Mouse (Mus musculus) CD4-positive, CD25-positive, alpha-beta regulatory T cell, adult 4 months (primary cell): ENCODE measurements around the gene Stx17. TPM values are rescaled to one million over a fixed set of nuclear protein-coding genes. Genes with fewer than 3 reads are reported as not detected.

Source experiments
- ATAC-seq: one replicate; pipeline ENCODE4 v1.8.0; 2017
- polyA plus RNA-seq, 2 experiments: library from polyadenylated mRNA; unstranded; fragments of 100-300 nt; shearing (Covaris generic); gene quantifications; one replicate each; pipeline ENCODE4 v1.2.1; 2017

The Stx17 gene
- polyA plus RNA-seq, 2 experiments from 2014 or later, result 11.3 to 18.7 TPM

GRCm38 (mm10) chr4:48163851-48164250, 39.1 kb downstream of the Stx17 start:
- no peak for ATAC-seq

DNA sequence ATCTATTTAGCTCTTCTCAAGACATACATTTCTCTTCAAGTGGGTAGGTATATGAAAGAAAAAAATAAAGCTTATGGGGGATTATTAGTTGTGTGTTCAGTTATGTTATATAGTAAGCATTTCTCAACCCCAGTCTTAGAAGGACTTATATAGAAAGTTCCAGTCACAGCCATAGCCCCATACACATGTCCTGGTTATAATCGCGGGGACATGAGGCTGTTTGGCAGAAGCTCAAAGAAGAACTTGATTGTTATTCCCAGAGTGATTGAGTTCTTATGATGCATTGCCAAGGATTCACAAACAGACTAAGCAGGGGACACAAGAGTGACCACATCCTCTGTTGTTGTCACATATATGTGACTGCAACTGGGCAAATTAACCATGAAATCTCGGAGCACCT, 51.0 kb downstream of the Stx17 start:
- no peak for ATAC-seq

GRCm38 (mm10) chr4:48180922-48181321, 56.2 kb downstream of the Stx17 start:
- no peak for ATAC-seq

DNA sequence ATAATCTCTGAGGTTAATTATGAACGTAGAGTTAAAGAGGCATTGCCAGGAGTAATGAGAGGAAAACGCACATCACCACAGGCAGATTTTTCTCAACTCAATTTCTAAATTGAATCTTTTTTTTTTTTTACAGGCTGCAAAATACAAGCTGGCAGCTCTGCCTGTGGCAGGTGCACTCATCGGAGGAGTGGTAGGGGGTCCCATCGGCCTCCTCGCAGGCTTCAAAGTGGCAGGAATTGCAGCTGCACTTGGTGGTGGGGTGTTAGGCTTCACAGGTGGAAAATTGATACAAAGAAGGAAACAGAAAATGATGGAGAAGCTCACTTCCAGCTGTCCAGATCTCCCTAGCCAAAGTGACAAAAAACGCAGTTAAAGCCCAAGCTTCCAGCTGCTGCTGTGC, 56.7 kb downstream of the Stx17 start:
- ATAC-seq, result no peak

DNA sequence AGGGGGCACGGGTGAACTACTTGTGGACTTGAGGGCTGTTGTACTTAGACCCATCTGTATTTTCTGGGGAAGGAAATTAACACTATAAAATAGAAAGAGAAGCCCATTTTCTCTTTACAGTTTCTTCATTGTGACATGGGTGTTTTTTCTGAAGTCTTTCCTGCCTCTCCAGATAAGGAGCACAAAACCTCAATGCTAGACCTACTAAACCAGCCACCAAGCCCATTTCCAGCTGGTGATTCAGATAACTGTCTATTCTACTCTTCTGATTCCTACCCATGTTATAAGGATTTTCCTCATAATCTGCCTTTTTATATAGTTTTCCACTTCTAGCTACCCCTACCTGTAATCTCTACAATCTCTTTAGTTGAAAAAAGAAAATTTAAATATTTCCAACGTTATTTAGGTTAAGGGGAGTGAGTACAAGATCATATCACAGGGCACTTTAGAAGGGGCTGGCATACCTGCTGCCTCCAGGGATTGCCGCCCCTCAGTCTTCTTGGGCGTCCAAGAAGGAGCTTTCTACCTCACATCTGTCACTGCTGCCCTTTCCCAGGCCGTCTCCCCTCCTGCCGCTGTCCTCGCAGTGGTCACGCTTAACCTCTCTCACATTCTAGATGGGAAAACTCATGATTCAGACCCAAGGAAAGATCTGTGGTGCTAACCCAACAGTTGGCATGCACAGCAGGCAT, 57.5 kb downstream of the Stx17 start:
- ATAC-seq, result no peak

DNA sequence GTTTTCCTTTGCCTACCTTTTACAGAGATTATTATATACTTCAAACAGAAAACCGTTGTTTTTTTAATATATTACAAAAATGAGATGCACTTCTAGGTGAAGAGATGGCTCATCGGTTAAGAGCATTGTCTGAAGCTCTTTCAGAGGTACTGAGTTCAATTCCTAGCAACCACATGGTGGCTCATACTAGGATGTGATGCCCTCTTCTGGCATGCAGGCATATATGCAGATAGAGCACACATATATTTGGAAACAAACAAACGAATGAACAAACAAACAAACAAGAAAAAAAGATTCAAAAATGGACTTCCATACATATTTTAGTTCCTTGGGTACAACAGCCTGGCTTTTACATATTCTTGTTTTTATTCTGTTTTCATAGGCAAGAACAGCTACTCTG, 73.2 kb downstream of the Stx17 start:
- ATAC-seq, result peak; percentile 47

- no peak for ATAC-seq
Observed at GRCm38 (mm10) chr4:48198447-48198846, 73.7 kb downstream of the Stx17 start.

- ATAC-seq, result no peak
Observed at GRCm38 (mm10) chr4:48203564-48203963, 78.8 kb downstream of the Stx17 start.

- peak; percentile 63 for ATAC-seq
Observed at GRCm38 (mm10) chr4:48225173-48225572, 100.5 kb downstream of the Stx17 start.

DNA sequence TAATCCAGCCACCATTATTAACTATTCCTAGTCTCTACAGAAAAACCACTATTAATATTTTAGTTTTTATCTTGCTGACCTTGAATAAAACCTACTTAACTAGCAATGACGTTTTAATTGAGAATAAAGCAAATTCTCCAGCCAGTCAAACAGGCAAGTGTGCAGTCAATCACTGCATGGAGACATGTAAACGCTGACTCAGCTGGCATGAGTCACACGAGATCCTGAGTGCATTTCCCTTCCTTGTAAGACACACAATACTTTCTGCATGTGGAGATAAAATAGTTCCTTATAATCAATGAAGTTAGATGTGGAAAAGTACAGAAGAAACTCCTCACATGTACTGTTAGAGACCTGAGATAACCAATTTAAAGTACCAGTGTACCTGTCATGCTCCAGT, 100.9 kb downstream of the Stx17 start:
- ATAC-seq, result no peak

- no peak for ATAC-seq
Observed at GRCm38 (mm10) chr4:48226800-48227199, 102.1 kb downstream of the Stx17 start.

Other genes starting within 250 kb of the Stx17 start
- gene Nr4a3, start 79.8 kb upstream of the Stx17 start, polyA plus RNA-seq, result 1 to 10 TPM; 2.2 to 2.3 TPM
- gene Erp44, start 154.6 kb downstream of the Stx17 start, polyA plus RNA-seq, result 10 to 100 TPM; 45.4 to 68.3 TPM
- 10 to 100 TPM in 1 of 2 experiments, 1 to 10 TPM in 1; 8.6 to 11.4 TPM for gene Invs, start 154.8 kb downstream of the Stx17 start, polyA plus RNA-seq